Mouse (Mus musculus) naive thymus-derived CD4-positive, alpha-beta T cell, adult 2 months (primary cell): ENCODE measurements around the gene Megf11.
"Not testable (repeated sequence)": the region's sequence is repeated elsewhere in the genome, so short reads cannot be mapped to it uniquely, and the experiment has no call there.

Experiments
- DNase-seq: peaks from one replicate; pipeline ENCODE4 v3.0.0-alpha.2; 2011; ENCODE audit warnings: low read depth

Gene Megf11

DNA sequence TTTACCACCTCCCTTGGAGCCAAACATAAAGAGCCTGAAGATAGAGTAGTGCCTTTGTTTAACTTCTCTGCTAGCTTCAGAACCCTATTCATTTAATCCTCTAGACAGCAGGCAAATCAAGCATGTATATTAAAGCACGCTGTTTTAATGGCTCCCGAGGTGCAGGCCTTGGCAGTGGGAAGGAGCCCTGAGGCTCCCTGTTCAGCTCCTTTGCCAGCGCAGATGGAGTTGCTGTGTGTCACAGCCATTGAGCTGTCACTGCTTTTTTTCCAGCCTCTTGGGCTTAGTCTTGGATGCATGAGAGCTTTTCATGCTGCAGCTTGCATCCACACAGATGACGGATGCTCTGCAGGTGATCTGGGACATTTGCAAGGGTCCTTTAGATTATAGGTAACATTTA lies 81.1 kb downstream of the Megf11 start:
- no peak for DNase-seq

DNA sequence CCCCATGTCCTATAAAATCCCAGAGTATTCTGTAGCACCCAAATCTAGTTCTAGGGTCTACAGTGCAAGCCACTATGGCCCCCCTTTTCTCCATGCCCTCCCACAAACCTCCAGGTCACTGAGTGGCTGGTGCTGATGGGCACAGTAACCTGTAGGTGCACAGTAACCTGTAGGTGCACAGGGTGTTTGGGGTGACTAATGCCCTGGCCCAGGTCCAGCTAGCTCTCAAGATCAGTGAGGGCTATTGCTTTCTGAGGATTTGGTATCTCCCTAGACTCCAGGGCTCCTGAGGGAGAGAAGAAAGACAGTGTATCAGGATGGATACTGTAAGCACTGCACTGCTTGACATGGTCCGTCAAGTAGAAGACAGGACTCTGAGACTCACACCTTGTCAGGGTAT lies 85.4 kb downstream of the Megf11 start:
- no peak for DNase-seq

DNA sequence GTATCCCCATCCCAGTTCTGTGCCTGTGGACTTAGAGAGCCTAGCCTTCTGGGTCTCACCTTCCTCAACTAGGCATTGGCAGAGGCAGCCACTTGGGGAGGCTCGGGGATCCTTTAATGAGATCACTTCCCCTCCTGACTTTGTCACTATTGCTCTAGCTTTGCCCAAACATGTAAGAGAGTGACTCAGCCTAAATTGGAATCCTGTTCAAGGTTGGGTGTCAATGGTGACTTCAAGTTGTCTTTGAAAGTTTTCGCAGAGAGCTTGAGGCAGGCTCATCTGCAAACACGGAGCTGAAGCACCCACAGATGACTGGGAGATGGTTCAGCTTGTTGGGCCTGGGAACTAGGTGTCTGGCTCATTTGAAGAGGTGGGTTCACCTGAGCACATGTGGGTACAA lies 85.9 kb downstream of the Megf11 start:
- DNase-seq: no peak

DNA sequence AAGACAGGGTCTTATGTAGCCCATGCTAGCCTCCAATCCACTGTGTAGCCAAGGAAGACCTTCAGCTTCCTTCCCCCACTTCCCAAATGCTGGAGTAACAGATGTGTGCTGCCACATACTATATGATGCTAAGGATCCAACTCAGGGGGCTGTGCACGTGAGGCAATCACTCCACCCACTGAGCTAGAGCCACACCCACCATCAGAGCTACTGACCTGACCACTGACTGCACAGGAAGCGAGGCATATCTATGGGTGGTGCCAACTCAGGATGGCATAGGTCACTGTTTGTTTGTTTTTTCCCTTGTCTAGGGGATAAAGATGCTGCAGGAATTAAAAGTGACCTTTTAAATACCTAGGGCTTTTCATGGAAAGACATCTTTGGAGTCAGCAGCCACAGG lies 86.7 kb downstream of the Megf11 start:
- DNase-seq: no peak

DNA sequence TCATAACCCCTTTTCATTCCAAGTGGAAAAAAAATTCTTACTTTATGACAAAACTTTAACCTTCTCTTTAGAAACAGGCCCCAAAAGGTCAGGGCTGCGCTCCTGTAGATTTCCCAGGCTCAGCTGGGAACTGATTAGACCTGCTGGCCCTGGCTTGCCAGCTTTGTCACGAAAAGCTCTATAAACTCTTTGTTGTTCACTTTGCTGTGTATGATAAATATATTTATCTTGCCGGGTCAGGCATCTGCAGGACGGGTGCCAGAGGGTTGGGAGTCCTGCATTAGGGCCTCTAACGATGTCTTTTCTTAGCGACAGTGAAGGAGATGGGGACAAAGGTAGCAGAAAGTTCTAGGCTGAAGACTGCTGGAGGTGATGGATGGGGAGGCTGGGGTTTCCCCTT lies 87.3 kb downstream of the Megf11 start:
- no peak for DNase-seq

DNA sequence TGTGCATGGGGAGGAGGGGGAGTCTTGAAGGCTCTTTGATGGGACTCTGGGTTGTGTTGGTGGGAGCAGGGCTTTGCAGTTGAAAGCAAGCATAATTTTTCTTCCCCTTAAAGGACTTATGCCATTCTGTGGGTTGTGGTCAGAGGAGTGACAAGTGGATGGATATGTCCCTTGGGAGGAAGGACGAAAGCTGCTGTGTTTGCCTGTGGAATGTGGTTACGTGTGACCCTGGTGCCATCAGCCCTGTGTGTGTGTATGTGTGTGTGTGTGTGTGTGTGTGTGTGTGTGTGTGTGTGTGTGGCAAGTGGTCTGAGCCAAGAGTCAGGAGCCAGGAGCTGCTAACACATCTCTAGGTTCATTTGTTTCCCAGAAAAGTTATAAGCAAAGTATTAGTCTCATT lies 87.7 kb downstream of the Megf11 start:
- DNase-seq: no peak

DNA sequence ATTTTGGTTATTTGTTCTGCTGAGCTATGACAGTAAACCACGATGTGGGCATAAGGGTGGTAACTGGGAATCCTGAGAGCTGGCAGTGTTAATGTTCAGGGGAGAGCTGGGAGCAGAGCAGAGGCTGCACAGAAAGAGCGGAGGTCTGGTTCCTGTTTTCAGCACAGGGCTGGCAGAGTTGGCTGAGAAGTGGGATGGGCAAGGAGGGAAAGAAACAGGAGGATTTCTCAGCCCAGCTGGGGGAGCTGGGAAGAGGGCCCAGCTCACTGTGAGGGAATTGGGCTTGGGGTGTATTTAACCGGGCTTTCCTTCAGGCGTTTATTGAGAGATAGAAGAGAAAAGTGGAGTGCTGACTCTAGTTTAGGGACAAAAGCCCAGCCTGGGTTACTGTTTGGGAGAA lies 88.3 kb downstream of the Megf11 start:
- no peak for DNase-seq

DNA sequence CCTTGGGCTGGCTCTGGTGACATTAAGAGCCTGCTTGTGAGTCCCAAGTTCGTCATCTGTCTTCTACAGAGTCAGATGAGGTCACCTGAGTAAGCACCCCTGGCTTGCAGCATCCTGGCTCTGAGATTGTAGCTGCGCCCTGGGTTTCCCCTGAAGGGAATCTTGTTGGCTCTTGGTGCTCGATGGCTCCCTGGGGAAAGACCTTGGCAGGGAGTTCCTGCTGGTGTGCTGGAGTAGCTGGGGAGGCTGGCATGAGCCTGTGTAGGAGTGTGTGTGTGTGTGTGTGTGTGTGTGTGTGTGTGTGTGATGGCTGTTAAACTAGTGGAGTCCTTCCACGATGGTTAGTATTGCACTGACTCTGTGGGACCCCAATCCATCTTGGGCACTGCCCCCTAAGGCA lies 88.7 kb downstream of the Megf11 start:
- DNase-seq: no peak

DNA sequence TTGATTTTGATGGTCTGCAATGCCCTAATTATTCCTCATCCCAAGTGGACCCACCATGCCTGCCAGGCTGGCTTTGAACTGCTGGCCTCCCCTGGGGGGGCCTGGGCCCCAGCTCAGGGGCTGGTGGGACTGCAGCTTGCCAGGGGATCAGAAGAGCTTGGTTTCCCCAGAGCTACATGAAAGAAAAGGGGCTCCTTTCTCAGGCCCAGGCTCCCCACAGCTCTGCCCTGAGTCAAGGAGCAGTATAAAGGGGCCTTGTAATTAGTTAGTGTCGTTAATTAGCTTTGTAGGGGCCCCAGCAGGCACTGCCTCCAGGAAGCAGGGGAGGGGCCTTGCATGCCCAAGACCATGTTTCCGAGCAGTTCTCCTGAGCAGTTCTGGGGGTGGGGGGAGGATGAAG lies 90.5 kb downstream of the Megf11 start:
- DNase-seq: no peak

DNA sequence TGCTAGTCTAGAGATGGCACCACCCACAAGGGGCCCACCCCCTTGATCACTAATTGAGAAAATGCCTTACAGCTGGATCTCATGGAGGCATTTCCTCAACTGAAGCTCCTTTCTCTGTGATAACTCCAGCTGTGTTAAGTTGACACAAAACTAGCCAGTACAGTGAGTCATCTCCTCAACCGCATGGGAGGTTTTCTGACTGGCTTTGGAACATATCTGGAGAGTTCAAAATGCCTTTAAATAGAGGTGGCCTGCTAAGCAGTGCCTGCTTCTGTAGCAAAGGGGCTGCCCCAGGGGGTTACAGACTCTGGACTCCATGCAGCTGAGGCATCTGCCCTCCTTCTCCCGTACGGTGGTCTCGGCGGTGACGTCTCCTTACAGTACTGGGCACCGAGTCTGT lies 92.0 kb downstream of the Megf11 start:
- DNase-seq: not testable (repeated sequence)

DNA sequence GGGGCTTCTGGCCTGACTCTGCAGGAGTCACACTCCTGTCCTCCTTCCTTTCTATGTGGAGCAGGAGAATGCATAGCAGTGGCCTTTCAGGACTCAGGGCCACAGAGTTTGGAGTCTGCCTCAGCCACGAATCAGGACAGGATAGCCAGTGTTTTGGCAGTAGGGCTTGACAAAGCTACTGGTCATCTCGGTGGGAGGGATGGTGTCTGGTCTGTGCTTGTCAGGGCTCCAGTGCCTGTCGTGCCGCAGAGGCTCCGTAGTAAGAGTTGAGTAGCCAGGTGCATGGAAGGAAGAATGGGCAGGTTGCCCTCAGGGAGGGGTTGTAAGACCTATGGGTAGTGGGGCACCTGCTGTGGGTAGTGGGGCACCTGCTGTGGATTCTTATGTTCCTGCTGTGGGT lies 96.7 kb downstream of the Megf11 start:
- DNase-seq: no peak

DNA sequence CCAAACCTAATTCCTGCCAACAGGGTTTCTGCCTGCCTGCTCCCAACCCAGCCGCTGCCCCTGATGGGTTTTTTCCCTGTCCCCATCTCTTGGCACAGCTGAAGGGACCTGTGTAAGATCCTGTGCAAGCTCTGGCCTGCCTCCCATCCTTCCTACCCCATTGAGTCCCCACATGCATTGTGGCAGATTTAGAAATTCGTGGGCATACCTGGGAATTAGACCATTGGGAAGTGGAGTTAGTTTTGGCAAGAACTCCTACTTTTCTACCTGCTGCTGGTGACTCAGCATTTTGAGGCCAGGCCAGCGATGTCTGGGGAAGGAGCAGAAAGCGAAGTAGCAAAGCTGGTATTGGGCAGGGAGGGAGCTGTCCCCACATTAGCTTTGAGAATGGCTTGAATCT lies 102.0 kb downstream of the Megf11 start:
- DNase-seq: no peak

DNA sequence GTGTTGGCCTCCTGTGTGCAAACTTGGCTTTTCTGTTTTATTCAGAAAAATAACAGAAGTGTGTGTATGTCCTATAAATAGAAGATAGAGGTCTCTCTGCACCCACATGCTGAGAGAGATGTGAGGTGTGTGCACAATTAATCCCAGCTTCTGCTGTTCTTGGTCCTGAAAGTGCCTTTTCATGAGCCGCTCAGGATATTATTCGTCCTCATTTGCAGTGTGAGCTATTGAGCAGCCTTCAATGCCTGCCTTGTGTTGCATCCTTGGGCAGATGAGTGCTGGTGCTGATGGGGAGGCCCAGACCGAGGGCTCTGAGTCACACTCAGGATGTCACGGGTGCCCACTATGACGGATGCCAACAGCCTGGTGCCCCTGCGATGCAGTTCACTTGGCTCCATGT lies 109.2 kb downstream of the Megf11 start:
- DNase-seq: no peak

DNA sequence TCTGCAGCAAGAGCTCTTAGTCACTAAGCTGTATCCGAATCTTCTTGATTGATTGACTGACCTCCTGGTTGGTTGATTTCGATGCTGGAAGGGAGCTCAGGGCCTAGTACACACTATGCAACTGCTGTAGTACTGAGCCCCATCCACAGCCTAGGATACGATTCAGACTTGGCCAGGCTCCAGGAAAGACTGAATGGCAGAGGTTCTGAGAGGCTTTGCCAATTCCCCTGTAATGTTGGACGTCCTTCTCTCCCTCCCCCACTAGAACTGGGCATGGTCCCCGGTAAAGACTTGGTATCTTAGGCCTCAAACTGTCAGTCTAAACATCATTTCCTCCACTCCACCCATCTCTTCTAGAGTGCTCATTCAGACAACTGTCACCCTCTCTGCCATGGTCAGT lies 113.5 kb downstream of the Megf11 start:
- no peak for DNase-seq

DNA sequence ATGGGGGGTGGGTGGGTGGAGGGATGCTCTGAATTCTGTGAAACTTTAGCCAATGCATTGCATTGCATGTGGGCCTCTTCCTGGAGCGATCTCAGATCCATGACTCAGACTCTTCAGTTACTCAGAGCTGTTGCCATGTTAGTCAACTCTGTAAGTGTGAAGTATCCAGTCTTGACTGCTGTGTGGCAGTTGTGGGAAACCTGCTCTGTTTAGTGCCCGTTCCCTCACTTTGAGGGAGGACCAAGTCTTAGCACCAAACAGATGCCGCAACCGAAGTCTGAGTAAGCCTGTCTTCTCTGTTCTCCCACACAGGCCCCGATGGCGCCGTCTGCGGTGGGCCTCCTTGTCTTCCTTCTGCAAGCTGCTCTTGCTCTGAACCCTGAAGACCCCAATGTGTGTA lies 115.8 kb downstream of the Megf11 start:
- no peak for DNase-seq

DNA sequence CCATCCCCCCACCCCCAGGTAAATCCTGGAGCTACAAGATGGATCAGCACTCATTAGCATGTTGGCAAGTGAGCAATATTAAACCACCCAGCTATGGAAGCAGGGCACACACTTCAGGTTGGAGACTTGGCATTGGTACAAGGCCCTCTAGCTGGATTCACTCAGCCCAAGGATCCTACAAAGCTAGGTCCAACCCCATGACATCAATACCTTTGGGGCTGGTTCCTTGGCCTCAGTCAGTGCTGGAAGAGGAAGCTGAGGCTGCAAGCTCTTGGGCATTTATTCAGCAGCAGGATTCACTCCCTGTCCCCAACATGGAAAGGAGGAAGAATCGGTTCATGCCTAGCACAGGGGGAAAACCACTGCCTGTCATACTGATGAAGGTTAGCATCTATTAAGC lies 118.6 kb downstream of the Megf11 start:
- no peak for DNase-seq

DNA sequence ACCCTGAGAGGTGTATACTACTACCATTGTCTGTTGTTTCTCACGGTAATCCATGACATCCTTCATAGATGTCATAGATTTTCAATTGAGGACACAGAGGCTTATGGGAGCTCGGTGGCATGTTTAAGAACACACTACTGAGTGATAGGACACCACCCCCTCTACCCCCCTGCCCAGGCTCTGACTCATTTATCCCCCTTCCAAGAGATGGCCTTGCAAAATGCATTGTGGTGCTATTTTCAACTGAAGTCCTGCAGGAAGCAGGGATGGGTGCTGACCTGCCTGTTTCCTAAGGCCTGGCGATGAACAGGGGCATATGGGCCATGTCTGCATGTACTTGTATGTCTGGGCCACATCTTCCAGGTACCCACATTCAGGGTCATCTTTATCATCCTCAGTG lies 119.0 kb downstream of the Megf11 start:
- no peak for DNase-seq

DNA sequence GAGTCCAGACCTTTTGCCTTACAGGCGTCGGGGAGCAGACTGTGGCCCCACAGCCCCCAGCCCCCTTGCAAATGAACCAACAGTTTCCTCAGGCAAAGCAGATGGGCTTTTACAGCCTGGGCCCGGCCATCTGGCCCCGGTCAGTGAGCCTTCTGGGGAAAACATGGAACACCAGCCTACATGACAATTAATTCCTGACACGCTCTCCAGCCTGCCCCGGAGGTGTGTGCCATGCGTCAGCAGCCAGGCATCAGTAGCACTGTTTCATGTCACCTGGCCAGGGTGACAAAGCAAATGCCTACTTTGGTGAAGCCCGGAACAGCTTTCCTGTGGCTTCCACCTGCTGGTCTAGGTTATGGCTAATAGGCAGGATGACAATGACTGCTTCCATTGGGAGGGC lies 119.5 kb downstream of the Megf11 start:
- no peak for DNase-seq

DNA sequence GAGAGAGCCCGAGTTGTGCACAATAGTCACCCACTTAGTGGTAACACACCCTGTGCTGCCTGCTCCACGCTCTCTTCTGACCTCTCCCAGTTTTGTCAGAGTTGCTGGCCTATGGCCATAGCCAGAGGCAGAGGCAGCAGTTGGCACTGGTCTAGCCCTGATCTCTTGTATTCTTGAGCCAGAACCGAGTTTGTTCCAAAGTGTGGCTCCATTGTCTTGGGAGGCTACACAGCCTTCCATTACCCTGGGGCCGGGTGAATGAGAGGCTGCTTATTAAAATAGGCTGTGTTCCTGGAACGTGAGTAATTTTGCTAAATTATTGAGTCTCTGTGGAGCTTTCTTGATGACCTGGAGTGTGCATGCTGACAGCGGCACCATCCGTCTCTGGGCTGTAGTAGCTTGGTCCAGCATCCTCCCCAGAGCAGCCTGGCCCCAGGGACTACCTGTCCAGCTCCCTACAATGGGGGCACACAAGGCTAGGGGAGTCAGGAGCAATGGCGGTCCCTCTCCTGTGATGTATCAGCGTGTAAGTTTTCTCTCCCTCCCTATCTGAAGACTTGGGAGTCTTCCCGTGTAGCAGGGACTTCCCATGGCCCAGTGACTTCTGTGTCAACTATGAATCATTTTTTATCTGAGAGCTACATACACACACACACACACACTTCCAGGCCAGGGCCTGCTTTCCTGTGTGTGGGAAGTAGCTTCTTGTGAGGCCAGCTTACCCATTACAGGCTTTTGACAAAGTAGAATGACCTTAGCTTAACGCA lies 121.2 kb downstream of the Megf11 start:
- no peak for DNase-seq

DNA sequence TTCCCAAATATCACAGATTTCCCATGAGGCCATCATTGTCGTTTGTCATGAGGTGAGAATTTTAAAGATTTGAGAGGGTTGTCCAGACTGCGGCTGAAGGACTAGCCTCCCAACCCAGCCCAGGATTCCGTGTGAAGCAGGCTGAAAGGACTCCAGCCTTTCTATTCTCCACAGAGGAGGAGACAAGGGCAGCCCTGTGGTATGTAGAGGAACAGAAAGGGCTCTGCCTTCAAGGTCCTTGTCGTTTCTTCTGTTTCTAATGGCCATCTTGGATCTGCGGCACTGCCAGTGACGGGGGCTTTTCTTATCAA lies 121.7 kb downstream of the Megf11 start:
- DNase-seq: no peak

DNA sequence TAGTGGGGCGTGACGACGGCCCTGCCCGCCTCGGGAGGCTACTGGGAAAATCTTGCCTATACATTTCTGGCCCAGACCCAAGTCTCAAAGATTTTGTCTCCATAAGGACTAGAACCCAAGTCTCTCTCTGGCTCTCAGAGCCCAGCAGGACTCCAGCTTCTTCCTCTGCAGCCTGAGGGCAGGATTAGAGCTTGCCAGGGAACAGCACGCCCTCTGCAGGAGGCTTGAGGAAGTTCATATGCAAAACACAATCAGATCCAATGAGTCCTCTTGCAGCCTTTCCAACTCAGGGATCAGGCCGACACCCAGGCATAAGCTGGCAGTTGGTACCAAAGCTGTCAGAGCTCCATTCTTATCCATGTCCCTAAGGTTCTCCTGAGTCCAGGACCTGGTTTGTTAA lies 122.6 kb downstream of the Megf11 start:
- no peak for DNase-seq

DNA sequence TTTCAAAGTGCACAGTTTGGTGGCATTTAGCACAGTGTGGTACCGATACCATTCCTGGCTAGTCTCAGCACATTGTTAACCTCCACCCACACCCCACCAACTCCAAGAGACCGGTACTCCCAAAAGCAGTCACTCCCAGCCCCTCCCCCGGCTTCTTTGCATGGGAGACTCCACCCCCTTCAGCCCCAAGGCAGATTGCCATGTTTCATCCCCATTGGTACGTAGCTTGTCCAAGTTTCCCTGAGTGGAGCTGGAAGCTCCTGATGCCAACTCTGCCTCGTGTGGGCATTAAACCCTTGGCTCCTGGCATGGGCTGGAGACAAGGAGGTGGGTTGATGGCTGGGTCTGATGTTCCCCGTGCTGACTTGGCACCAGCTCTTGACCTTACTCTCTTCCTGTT lies 129.4 kb downstream of the Megf11 start:
- no peak for DNase-seq

DNA sequence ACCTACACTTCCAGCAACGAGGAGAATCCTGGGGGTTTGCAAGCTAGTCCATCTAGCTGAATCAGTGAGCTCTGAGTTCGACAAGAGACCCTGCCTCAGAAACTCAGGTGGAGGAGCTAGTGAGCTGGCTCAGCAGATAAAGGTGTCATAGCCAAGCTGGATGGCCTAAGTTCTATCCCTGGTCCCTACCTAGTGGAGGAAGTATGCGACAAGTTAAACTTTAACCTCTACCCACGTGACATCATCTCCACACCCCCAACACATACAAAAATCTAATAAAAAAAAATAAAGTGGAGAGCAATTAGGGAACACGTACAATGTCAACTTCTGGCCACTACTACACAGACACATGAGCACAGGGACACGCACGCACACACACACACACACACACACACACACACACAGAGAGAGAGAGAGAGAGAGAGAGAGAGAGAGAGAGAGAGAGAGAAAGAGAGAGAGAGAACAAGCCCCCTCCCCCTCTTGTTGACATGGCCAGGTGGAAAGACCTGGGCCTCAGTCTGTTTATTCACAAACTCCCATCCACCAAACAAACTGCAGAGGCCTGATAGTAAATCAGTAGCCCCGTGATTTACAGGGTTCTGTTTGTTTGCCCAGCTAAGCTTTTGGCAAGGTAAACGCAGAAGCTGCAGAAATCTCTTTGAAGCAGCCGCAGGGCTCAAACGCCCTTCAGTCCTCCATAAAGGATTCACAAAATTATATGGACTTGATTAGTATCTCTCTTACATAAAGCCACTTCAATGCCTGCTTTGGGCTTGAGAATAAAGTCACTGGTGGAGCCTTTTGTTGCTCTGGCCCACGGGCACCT lies 134.7 kb downstream of the Megf11 start:
- no peak for DNase-seq

DNA sequence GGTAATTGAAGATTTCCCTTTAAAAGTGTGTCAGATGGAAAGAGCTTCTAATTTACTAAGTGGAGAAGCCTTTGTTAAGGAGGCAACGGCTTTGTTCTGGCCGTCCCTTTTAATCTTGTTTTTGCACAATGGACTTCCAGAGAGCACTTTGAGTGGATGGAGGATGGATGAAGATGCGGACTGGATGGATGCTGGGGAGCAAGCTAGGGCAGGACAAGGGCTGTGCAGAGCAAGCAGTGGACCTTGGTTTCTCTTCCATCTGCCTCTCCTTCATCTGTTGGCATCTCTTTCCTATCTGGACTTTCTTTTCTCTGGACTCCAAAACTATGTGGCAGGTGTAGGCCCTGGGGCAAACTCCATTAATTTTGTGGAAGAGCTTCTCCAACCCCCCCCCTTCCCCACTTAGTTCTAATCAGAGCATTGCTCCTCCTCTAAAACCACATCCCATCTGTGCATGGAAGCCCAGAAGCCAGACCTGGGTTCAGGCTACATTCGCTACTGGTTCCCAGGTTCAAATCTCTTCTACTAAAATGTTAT lies 135.4 kb downstream of the Megf11 start:
- no peak for DNase-seq
